In the genomic region with DNA sequence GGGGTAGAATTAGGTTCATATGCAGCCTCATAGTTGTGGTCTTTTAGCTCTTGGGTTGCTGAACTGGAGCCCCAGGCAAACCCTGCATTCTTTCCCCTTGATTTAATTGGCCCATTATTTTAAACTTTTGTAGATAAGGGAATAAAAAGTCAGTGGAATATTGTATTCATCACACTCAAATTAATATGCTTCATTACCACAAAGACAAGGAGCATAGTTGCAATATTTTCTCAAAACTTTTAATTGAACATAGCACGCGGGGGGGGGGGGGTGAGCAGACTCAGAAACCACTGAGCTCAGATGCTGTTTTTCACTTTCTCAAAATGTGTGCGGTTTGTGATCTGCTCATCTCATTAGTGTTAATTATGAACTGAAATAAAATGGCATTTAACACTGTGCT, we compare ENCODE assay signal across 16 mouse cellular contexts.
DNase-seq lines count a peak whose midpoint lies in the region; TF ChIP-seq lines count a peak whose summit lies in the region.
"Had no signal": no experiment of that assay in that cellular context is flagged by ENCODE, and none has a peak within 500 bp of the region (broad histone marks: within the 10 kb centered on the region; RNA-seq: fewer than 3 reads in every experiment).

No protein-coding gene starts in this region.

- no peaks in the 10 kb centered on the region for H3K79me2 ChIP-seq in heart, adult 2 months (replicated peaks; ENCODE audit: control insufficient read depth, insufficient read depth, low read length)

- H3K27ac ChIP-seq in heart, adult 2 months, result no peak overlapping the region

- TF ChIP-seq POLR2A in heart, adult 2 months (IDR thresholded peaks at IDR 0.05; ENCODE audit: insufficient read depth, low read depth, low read length), result no peak

- TF ChIP-seq CTCF in heart, adult 2 months (IDR thresholded peaks at IDR 0.05), result no peak

- H3K4me1 ChIP-seq in heart, adult 2 months (ENCODE audit: control insufficient read depth, insufficient read depth, low read length), result no peaks in the 10 kb centered on the region

- no peak for TF ChIP-seq EP300 in heart, adult 2 months (IDR thresholded peaks at IDR 0.05; ENCODE audit: insufficient read depth, low read depth, low read length)

- H3K9ac ChIP-seq in heart, adult 2 months (ENCODE audit: low read depth, low read length), result no peak overlapping the region

- H3K36me3 ChIP-seq in heart, adult 2 months (ENCODE audit: control insufficient read depth, insufficient read depth, low read length), result no peaks in the 10 kb centered on the region
- H3K36me3 ChIP-seq: G1E had no signal

- peak; percentile 7 for DNase-seq in heart, adult 11 months
- no peak for DNase-seq in heart, adult 2 months
- peak; percentile 95 for DNase-seq in Muller cell, postnatal 12 days (ENCODE audit: inconsistent ontology term)
- no peak for DNase-seq in layer of hippocampus, postnatal 14 days (ENCODE audit: low spot score in 2 of 2)
- DNase-seq: adrenal gland, adult 2 months; adrenal gland, adult 8-10 months; adrenal gland, postnatal 10 days; adrenal gland, postnatal 14 days; adrenal gland, postnatal 25 days; adrenal gland, postnatal 36 days; B cell, adult 2 months; cerebellum, adult 11 months; cerebellum, adult 11-12 months; cerebellum, adult 18-20 months; cerebellum, adult 2 months had no signal

- no peak overlapping the region for H3K4me3 ChIP-seq in heart, adult 2 months

- intact Hi-C loops in heart, adult 2 months (cut with DNase I), result no loop called here

- WGBS in heart, adult 2 months, result 82% methylated on average over 3 of the region's 3 CpGs

- H3K27me3 ChIP-seq in heart, adult 2 months (ENCODE audit: control insufficient read depth, insufficient read depth, low read length), result no peaks in the 10 kb centered on the region

Comparison
In these comparisons a context has a peak if more than half of its experiments do, and no peak if none do; other contexts are left out.
1. DNase-seq: peak in heart, adult 11 months (single experiment) and Muller cell, postnatal 12 days (single experiment); none in heart, adult 2 months (0 of 2) and layer of hippocampus, postnatal 14 days (0 of 2).